Mouse (Mus musculus): ENCODE measurements at regions not wholly inside any gene's neighbourhood (a gene's known extent, or its start where the extent isn't known, plus 50 kb on each side); places are given as distances from the start of the nearest gene placed in this dataset.

DNA sequence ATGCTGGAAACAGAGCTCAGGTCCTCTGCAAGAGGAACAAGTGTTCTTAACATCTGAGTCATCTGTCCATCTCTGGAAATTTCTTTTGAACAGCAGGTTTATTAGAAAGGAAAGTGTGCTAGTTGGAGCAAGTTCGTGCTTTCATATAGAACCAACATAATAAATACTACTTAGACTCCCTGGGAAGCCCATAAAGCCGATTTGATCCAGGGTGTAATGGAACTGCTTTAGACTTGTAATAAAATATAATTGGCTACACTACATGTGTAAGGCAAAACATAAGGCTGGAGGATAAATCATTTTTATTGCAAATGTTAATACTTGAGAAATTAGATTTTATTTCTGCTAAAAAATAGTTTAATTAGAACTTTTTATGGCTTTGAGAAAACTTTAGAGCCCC lies 510.0 kb upstream of the Id4 start:
- no peak for DNase-seq (ENCODE audit: low spot score)

- DNase-seq (ENCODE audit: low spot score), result no peak
Observed at GRCm38 (mm10) chr13:47764802-47765597, 496.0 kb upstream of the Id4 start.

DNA sequence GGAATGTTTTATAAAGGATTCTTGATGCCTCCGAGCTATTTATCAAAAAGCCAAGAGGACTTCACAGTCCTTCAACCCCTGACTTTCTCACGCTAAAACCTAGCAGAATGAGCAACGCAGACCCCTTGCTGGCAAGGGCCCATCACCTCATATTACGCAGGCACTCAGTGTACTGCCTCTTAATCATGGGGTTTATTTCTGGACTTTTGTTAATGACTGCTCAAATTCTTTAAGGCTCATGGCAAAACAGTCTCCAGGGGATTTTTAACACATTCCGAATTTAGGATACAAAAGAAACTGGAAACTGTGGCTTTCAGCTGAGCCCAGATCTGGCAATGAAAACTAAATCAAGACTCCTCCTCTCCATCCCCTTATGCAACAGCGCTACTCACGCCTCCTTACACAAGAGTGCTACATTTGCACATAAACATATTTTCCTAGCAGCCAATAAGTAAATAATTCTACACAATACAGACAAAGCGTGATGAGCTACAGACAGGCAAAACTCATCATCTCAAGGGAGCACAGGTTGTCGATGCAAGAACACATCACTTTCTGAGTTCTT lies 492.0 kb upstream of the Id4 start:
- DNase-seq (ENCODE audit: low spot score), result no peak

DNA sequence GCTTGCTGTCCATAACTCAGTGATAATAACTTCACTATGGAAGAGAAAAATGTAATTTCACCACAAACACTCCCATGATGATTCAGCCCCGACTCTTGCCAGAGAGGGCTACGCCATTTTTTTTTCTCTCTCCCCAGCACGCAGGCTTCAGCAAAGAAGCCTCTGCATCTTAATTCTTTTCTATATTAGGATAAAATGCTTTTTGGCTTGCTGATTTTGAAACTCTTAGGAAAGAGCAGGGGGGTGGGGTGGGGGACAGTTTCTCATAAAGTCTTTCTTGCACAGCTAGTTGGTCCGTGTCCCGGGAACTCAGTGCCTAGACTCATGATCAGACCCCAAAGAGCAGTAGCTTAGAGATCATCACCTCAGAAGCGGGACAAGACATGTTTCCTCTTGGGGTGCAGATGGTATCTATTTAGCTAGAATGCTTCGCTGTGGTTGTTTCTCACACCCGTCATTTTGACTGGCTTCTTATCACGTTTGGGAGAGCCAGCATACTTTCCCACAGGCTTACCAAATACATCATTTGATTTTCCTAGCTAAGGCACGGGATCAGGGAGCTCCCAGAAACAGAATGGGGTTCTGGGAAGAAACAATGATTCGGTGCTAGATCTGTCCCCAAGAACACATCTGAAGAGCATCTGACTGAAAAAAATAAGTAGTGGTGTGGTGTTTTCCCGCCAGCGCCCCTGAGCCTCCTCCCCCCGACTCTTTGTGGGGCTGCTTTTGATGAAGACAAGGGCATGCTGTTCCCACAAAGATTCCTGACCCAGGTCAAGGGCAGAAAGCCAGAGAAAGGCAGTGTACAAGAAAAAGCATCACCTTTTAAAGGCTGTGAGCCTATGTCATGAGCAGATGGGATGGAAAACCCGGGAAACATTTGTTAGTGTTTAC lies 483.6 kb upstream of the Id4 start:
- DNase-seq (ENCODE audit: low spot score), result no peak

GRCm38 (mm10) chr13:47778218-47779009 lies 482.6 kb upstream of the Id4 start:
- DNase-seq (ENCODE audit: low spot score), result no peak

GRCm38 (mm10) chr13:47784406-47784805 lies 476.6 kb upstream of the Id4 start:
- no peak for DNase-seq (ENCODE audit: low spot score)

DNA sequence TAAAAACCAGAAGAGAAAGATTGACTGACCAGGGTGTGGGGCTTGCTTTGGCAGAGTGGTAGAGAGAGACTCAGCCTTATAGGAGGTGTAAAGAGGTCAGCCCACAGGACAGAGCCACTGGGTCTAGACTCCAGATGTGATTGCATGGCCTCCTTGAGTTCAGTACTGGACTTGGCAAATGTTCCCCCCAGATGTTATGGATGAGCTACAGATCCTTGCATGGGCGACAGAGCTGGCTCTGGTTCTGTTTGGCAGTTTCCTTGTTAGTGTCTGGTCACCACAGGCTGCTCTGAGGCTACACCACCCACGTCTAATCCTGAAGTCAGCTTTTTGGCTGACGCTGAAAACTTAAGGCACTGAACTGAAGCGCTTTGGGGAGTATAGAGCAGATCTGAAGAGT lies 463.2 kb upstream of the Id4 start:
- no peak for DNase-seq (ENCODE audit: low spot score)

GRCm38 (mm10) chr13:47811711-47812415 lies 449.2 kb upstream of the Id4 start:
- DNase-seq (ENCODE audit: low spot score), result no peak

DNA sequence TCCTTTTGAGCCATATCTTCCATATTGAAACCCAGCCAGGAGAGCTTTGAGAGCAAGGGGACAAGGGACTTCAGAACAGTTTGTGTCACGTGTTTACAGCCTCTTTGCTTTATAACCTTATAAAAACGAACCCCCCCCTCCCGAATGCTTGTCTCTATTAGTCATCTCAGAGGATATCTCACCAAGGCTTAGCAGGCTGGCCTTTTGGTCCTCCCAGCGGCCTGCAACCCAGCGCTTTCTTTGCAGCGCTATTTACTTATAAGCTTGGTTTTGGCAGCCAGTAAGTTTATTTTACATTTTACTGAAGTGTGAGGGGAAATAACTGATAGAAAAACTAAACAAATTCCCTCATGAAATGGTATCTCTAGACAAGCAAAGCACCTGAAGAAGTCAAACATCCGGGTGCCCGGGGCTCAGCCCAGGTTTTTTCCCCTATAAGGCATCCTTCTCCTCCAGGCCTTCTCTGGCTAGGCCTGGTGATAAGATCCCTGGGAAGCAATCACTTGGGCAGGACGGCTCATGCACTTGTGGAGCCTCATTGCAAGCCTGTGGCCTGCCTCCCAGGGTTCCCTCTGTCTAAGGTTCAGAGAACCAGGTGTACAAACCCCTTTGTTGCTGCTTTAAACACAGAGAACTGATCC lies 442.0 kb upstream of the Id4 start:
- no peak for DNase-seq (ENCODE audit: low spot score)

- no peak for DNase-seq (ENCODE audit: low spot score)
Observed at GRCm38 (mm10) chr13:47836491-47836890, 424.5 kb upstream of the Id4 start.

DNA sequence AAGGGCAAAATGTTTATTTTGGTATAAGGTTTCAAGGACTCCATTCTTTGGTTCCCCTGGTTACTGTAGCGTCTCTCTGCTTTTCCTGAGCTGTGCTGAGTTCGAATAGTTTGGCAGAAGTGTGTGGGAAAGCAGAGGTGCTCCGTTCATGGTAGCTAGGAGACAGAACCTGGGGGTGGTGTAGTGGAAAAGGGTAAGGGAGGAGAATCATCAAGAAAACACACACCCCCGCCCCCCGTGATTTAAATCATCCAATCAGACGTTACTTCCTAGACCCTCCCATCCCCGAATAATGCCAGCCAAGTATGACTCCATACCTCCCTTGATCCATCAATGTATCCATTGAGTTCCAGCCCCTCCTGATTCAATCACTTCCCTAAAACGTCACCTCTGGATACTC lies 418.6 kb upstream of the Id4 start:
- DNase-seq (ENCODE audit: low spot score), result no peak

- DNase-seq (ENCODE audit: low spot score), result no peak
Observed at GRCm38 (mm10) chr13:47843011-47843410, 418.0 kb upstream of the Id4 start.

GRCm38 (mm10) chr13:47843541-47844267 lies 417.3 kb upstream of the Id4 start:
- no peak for DNase-seq (ENCODE audit: low spot score)

GRCm38 (mm10) chr13:47846713-47847112 lies 414.3 kb upstream of the Id4 start:
- DNase-seq (ENCODE audit: low spot score), result no peak

DNA sequence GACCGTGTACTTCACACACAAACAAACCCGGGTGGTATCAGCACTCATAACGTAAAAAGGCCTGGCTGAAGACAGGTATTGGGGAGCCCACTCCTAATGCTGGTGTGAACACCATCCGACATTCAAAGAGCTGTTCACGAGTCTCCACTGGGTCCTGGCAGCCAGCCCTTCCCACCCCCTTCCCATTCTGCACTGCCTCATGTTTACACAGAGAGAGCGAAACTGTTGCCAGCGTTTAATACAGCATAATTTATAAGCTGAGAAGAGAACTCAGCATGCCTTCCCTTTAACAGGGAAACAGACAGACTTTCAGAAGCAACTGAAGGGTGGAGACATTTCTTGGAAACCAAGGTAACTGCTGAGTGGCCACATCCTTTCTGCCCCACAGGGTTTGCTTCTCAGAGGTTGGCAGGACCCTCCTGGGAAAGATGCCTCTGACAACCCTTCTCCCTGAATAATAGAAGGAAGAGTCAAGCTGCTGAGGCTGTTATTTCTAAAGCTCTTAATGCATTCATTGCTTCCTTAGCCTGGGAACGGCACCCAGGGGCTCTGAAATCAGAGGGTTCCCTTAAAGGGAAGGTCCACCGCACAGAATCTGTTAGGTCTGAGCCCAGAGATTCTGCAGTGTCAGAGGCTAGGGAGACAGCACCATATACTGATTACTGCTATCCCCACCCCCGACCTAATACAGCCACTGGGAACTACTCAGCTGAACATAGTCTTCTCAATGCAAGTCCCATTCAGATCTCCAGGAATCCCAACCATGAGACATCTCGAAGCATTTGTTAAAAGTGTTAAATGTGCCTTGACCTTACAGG lies 412.4 kb upstream of the Id4 start:
- no peak for DNase-seq (ENCODE audit: low spot score)

- DNase-seq (ENCODE audit: low spot score), result no peak
Observed at GRCm38 (mm10) chr13:47855422-47856108, 405.5 kb upstream of the Id4 start.

- DNase-seq (ENCODE audit: low spot score), result no peak
Observed at GRCm38 (mm10) chr13:47858946-47859345, 402.1 kb upstream of the Id4 start.

- DNase-seq (ENCODE audit: low spot score), result no peak
Observed at GRCm38 (mm10) chr13:47860316-47860715, 400.7 kb upstream of the Id4 start.

DNA sequence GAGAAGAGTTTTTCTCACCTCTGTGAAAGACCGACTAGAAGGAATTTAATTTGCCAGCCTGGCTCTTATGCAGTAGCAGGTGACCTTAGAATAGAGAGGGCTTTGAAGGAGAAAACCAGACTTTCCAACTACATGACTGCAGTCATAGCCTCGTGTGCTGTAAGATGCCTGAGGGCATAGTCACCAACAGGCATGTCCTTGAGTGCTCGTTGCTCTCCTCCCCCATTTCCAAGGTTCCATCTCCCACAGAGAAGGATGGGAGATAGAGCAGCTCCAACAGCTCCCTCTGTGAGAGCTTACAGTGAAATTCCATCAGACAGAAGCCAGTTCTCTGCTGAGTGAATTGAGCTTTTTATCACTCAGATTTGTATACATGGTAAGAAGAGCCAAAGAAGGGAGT lies 398.1 kb upstream of the Id4 start:
- no peak for DNase-seq (ENCODE audit: low spot score)
